Mouse (Mus musculus): Measurements from ENCODE around the gene Stim2.

DNA sequence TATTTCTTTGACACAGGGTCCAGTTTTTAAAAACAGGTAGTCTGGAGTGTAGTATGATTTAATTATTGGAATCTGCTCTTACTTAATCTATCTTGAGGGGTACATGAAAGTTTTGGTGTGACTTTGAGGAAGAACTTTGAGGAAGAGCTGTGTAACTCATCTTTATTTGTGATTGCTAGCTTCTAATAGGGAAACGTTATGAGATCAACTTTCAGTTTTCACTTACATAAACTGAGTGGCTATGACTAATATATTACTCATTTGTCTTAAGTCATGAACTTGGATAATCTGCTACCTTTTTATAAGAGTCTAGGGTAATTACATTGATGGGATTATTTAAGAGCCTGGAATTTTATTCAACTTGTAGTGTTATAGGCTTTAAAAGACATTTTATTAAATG is 15.0 kb downstream of the Stim2 start:
- no peak for TF ChIP-seq CTCF (IDR thresholded peaks at IDR 0.05)
- no peak for TF ChIP-seq EP300 (IDR thresholded peaks at IDR 0.05; ENCODE audit: insufficient read depth, low read depth, low read length)

Measured in heart, adult 2 months (tissue).